Mouse (Mus musculus): ENCODE measurements around the gene Apbb1ip.

- TF ChIP-seq CTCF (IDR thresholded peaks at IDR 0.05; ENCODE audit: borderline replicate concordance, extremely low read depth, insufficient read depth, insufficient read length) (no peak), POLR2A (IDR thresholded peaks at IDR 0.05; ENCODE audit: borderline replicate concordance, extremely low read depth, insufficient read depth, insufficient read length, poor library complexity, severe bottlenecking) (no peak)
Observed at GRCm38 (mm10) chr2:22789576-22789975, 15.7 kb downstream of the Apbb1ip start.

Data from brain, embryonic 14.5 days (tissue).